8 mouse cellular contexts compared by ENCODE assay signal in the genomic region with DNA sequence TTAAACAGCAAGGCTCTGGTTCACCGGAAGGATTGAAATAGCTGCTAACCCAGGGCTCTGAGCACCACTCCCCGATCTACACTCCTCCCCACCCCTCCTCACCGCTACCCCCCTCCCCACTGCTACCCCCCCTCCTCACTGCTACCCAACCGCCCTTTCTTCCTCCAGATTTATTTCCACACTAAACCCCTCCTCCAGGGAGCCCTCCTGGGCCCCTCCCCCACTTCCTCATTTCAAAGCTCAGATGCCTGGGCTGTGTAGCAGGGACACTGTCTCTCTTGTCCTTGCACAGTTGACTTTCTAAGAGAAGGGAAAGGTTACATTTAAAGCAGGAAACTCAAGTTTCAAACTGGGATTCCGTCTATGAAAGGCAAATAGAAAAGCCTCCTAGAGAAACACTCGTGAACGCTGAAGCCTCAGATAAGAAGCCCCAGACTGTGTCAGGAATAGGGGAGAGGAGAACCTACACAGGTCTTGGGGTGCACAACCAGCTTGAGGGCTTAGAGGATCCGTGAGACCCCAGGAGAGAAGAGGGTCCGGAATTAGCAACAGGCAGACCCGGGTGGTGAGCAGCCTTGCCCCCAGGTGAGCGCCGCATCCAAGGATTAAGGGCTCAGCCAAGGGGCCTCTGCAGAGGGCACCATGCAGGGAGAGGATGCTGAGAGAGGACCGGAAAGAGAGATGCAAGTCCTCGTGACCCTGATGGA. TPM values are rescaled to one million over a fixed set of nuclear protein-coding genes. Genes with fewer than 3 reads are reported as not detected.
DNase-seq lines count a peak whose midpoint lies in the region; ATAC-seq and TF ChIP-seq lines count a peak whose summit lies in the region.

No protein-coding gene starts in this region.

- 0 out of 2 replicates have a peak overlapping the region, but pooled peaks have one; percentile 18 for H3K4me2 ChIP-seq in CH12.LX (ENCODE audit: insufficient read depth, low read depth, poor library complexity, severe bottlenecking)
- H3K4me2 ChIP-seq in midbrain, embryonic 15.5 days, result 0 out of 2 replicates have a peak overlapping the region, but pooled peaks have one; percentile 16

- ATAC-seq in midbrain, embryonic 15.5 days (replicated peaks), result no peak

- H3K4me3 ChIP-seq in heart, embryonic 10.5 days, result peak overlapping the region; percentile 27
- no peak overlapping the region for H3K4me3 ChIP-seq in CH12.LX (replicated peaks in 1 of 3; ENCODE audit: low read depth in 2 of 3, low read length in 2 of 3, poor library complexity in 1 of 3)
- H3K4me3 ChIP-seq in midbrain, embryonic 15.5 days, result no peak overlapping the region

- TF ChIP-seq RAD21 in CH12.LX (IDR thresholded peaks at IDR 0.05; ENCODE audit: low read depth, low read length), result no peak

- peaks cover 6% of the 10 kb centered on the region; the same call in 1 of the 2 replicates for H3K9me3 ChIP-seq in heart, embryonic 10.5 days
- peaks cover 8% of the 10 kb centered on the region for H3K9me3 ChIP-seq in CH12.LX (replicated peaks; ENCODE audit: low read length)
- H3K9me3 ChIP-seq in midbrain, embryonic 15.5 days, result no peaks in the 10 kb centered on the region

- 6% methylated on average over 14 of the region's 14 CpGs for WGBS in heart, embryonic 10.5 days
- WGBS in midbrain, embryonic 15.5 days, result 5% methylated on average over 14 of the region's 14 CpGs

- TF ChIP-seq CTCF in CH12.LX (conservative IDR thresholded peaks at IDR 0.05 in 1 of 2, IDR thresholded peaks at IDR 0.05 in 1 of 2; ENCODE audit: low read depth in 2 of 2, low read length in 2 of 2), result no peak

- dilution Hi-C loops in CH12.LX (cut with MboI; ENCODE audit: extremely low pct_ligation_motif_present, extremely low pct_unique_long_range_greater_than_20kb, low sequenced_read_pairs), result no loop called here

- no peaks in the 10 kb centered on the region for H3K79me2 ChIP-seq in CH12.LX (replicated peaks; ENCODE audit: control insufficient read depth, extremely low read depth, insufficient read depth, poor library complexity, severe bottlenecking)

- TF ChIP-seq EP300 in CH12.LX (IDR thresholded peaks at IDR 0.05; ENCODE audit: low read length), result no peak

- intact Hi-C loops in heart, postnatal 14 days (cut with DNase I), result no loop called here

- H3K9ac ChIP-seq in CH12.LX (ENCODE audit: insufficient read depth, low read depth), result no peak overlapping the region
- H3K9ac ChIP-seq in midbrain, embryonic 15.5 days, result no peak overlapping the region

- in situ Hi-C loops in CH12.LX (cut with MboI; ENCODE audit: low pct_ligation_motif_present, low pct_unique_long_range_greater_than_20kb, low sequenced_read_pairs), result no loop called here

- TF ChIP-seq POLR2A in CH12.LX (IDR thresholded peaks at IDR 0.05; ENCODE audit: low read depth, low read length), result no peak

- no peak for DNase-seq in heart, embryonic 10.5 days (ENCODE audit: low spot score)
- no peak for DNase-seq in heart, postnatal 14 days
- DNase-seq in CH12.LX (ENCODE audit: extremely low read depth), result peak; percentile 39
- DNase-seq in induced T-regulatory cell, adult 2 months (ENCODE audit: low read depth), result peak; percentile 64
- no peak for DNase-seq in frontal cortex, postnatal 25 days (ENCODE audit: low spot score in 2 of 2)
- no peak for DNase-seq in layer of hippocampus, postnatal 25 days (ENCODE audit: extremely low spot score in 1 of 2, low spot score in 1 of 2)
- no peak for DNase-seq in cerebellum, adult 11-12 months

- peaks cover 31% of the 10 kb centered on the region for H3K4me1 ChIP-seq in heart, embryonic 10.5 days
- peaks cover 0 to 4% of the 10 kb centered on the region in 2 experiments; a peak in 2 of 4 replicates for H3K4me1 ChIP-seq in CH12.LX (ENCODE audit: control insufficient read depth in 1 of 2, insufficient read depth in 2 of 2)
- peaks cover 6% of the 10 kb centered on the region; the same call in 1 of the 2 replicates for H3K4me1 ChIP-seq in midbrain, embryonic 15.5 days

- peak overlapping the region; percentile 70 for H3K27ac ChIP-seq in heart, embryonic 10.5 days
- no peak overlapping the region for H3K27ac ChIP-seq in CH12.LX (ENCODE audit: insufficient read depth, low read depth)
- no peak overlapping the region for H3K27ac ChIP-seq in midbrain, embryonic 15.5 days

- no peaks in the 10 kb centered on the region for H3K36me3 ChIP-seq in heart, embryonic 10.5 days
- no peaks in the 10 kb centered on the region for H3K36me3 ChIP-seq in CH12.LX (replicated peaks in 1 of 2; ENCODE audit: control insufficient read depth in 1 of 2, insufficient read depth in 1 of 2, low read length in 1 of 2)
- H3K36me3 ChIP-seq in midbrain, embryonic 15.5 days (replicated peaks), result no peaks in the 10 kb centered on the region

- peaks cover 31% of the 10 kb centered on the region for H3K27me3 ChIP-seq in heart, embryonic 10.5 days (ENCODE audit: insufficient read depth, poor library complexity, severe bottlenecking)
- H3K27me3 ChIP-seq in CH12.LX (replicated peaks), result peaks cover 51% of the 10 kb centered on the region
- no peaks in the 10 kb centered on the region for H3K27me3 ChIP-seq in midbrain, embryonic 15.5 days (replicated peaks)

TF ChIP-seq in CH12.LX, 34 proteins besides CTCF, POLR2A, EP300 and RAD21:
- TF ChIP-seq RCOR1 (conservative IDR thresholded peaks at IDR 0.05; ENCODE audit: low read depth, low read length) (no peak), MEF2A (IDR thresholded peaks at IDR 0.05; ENCODE audit: borderline replicate concordance, low read depth, low read length) (no peak), CHD1 (IDR thresholded peaks at IDR 0.05; ENCODE audit: low read depth, low read length) (no peak), E2F4 (IDR thresholded peaks at IDR 0.05; ENCODE audit: insufficient replicate concordance, low read depth, low read length) (no peak), MXI1 (IDR thresholded peaks at IDR 0.05; ENCODE audit: low read depth, low read length) (no peak), MAX (IDR thresholded peaks at IDR 0.05; ENCODE audit: low read length) (no peak), CHD2 (IDR thresholded peaks at IDR 0.05; ENCODE audit: low read length) (peak; percentile 56; the same call in 1 of the 2 replicates), ELF1 (IDR thresholded peaks at IDR 0.05; ENCODE audit: low read depth, low read length) (0 out of 2 replicates have a peak, but pooled peaks have one; percentile 17), ZC3H11A (IDR thresholded peaks at IDR 0.05; ENCODE audit: low read depth, low read length) (no peak), TBP (conservative IDR thresholded peaks at IDR 0.05; ENCODE audit: low read depth, low read length) (no peak), JUN (IDR thresholded peaks at IDR 0.05; ENCODE audit: insufficient read depth, low read depth, low read length) (no peak), MAZ (IDR thresholded peaks at IDR 0.05; ENCODE audit: low read depth, low read length) (0 out of 2 replicates have a peak, but pooled peaks have one; percentile 42), ETS1 (conservative IDR thresholded peaks at IDR 0.05; ENCODE audit: low read depth, low read length) (no peak), UBTF (IDR thresholded peaks at IDR 0.05; ENCODE audit: low read depth, low read length) (no peak), POLR2AphosphoS2 (IDR thresholded peaks at IDR 0.05; ENCODE audit: low read depth, low read length) (no peak), MAFK (IDR thresholded peaks at IDR 0.05; ENCODE audit: insufficient replicate concordance, low read length) (no peak), ZKSCAN1 (IDR thresholded peaks at IDR 0.05; ENCODE audit: borderline replicate concordance, low read depth, low read length) (no peak), SIN3A (IDR thresholded peaks at IDR 0.05; ENCODE audit: low read length) (no peak), USF2 (conservative IDR thresholded peaks at IDR 0.05; ENCODE audit: low read depth, low read length) (no peak)

RNA-seq across cellular contexts. Expression of a gene that starts 23.1 kb away (rescaled TPM):
- 0.16 TPM in 2 replicates for polyA plus RNA-seq in heart, embryonic 10.5 days (2016; fragmentation: Nextera tagmentation; extraction: Ambion mirVana)
- not detected for total RNA-seq in heart, postnatal 14 days (2021)
- 0.04 TPM in 1 of 2 replicates, not detected in the other for total RNA-seq in CH12.LX (2012; rRNA removed)
- not detected in 2 replicates for total RNA-seq in CH12.LX (2014; rRNA removed)
- not detected in 2 replicates for polyA plus RNA-seq in CH12.LX (2012; ENCODE audit: insufficient read length, low read depth)
- polyA plus RNA-seq in midbrain, embryonic 15.5 days (2015; fragmentation: Nextera tagmentation; extraction: Ambion mirVana), result 0.04 TPM in 1 of 2 replicates, not detected in the other
- not detected for total RNA-seq in layer of hippocampus, postnatal 25 days (2021)

RNA-seq across cellular contexts. Expression of a gene that starts 37.5 kb away (rescaled TPM):
- polyA plus RNA-seq in heart, embryonic 10.5 days (2016; fragmentation: Nextera tagmentation; extraction: Ambion mirVana), result 2.9 and 6.3 TPM in 2 replicates
- total RNA-seq in heart, postnatal 14 days (2021), result 1 to 10 TPM in 1 of 2 experiments, under 1 TPM in 1; 0.41 to 1.1 TPM
- total RNA-seq in CH12.LX (2012; rRNA removed), result 0.04 TPM in 1 of 2 replicates, not detected in the other
- 0.04 TPM in 1 of 2 replicates, not detected in the other for total RNA-seq in CH12.LX (2014; rRNA removed)
- polyA plus RNA-seq in CH12.LX (2012; ENCODE audit: insufficient read length, low read depth), result not detected in 2 replicates
- 1.2 and 1.4 TPM in 2 replicates for polyA plus RNA-seq in midbrain, embryonic 15.5 days (2015; fragmentation: Nextera tagmentation; extraction: Ambion mirVana)
- total RNA-seq in layer of hippocampus, postnatal 25 days (2021), result 10 to 100 TPM; 21.2 to 22.2 TPM

RNA-seq across cellular contexts. Expression of a gene that starts 58.2 kb away (rescaled TPM):
- polyA plus RNA-seq in heart, embryonic 10.5 days (2016; fragmentation: Nextera tagmentation; extraction: Ambion mirVana), result 0.87 and 0.96 TPM in 2 replicates
- total RNA-seq in heart, postnatal 14 days (2021), result under 1 TPM; 0.07 to 0.17 TPM
- total RNA-seq in CH12.LX (2012; rRNA removed) (0.17 TPM in 2 replicates), CH12.LX (2014; rRNA removed) (0.09 and 0.11 TPM in 2 replicates)
- 0.07 and 0.10 TPM in 2 replicates for polyA plus RNA-seq in CH12.LX (2012; ENCODE audit: insufficient read length, low read depth)
- polyA plus RNA-seq in midbrain, embryonic 15.5 days (2015; fragmentation: Nextera tagmentation; extraction: Ambion mirVana), result not detected in 2 replicates
- total RNA-seq in layer of hippocampus, postnatal 25 days (2021), result not detected

Comparison
In these comparisons a context has a peak if more than half of its experiments do, and no peak if none do; other contexts are left out.
1. DNase-seq: peak in CH12.LX (single experiment) and induced T-regulatory cell, adult 2 months (single experiment); none in heart, embryonic 10.5 days (single experiment), heart, postnatal 14 days (0 of 2), frontal cortex, postnatal 25 days (0 of 2), layer of hippocampus, postnatal 25 days (0 of 2) and cerebellum, adult 11-12 months (single experiment).
2. RNA of a gene that starts 37.5 kb away (total RNA-seq): 21.2 to 22.2 TPM in layer of hippocampus, postnatal 25 days; 0.41 to 1.1 TPM in heart, postnatal 14 days and 0.04 TPM in CH12.LX; every median in the first group is over 10 times any median in the second.